Mouse (Mus musculus) neural tube, embryonic 12.5 days (tissue): ENCODE data around the gene Txlna. TPM values are rescaled to one million over a fixed set of nuclear protein-coding genes. Genes with fewer than 3 reads are reported as not detected.

Source experiments
- ATAC-seq: fragments of 200-750 bp; cut with Nextera tagmentation; 2 replicates; pipeline ENCODE4 v1.8.0; 2017; ENCODE audit warnings: low read depth, mild to moderate bottlenecking, moderate TSS enrichment, moderate library complexity; ENCODE audit not compliant: low FRiP score
- H3K27ac ChIP-seq: fragments of 300-500 bp; sonication (generic); 2 replicates; pipeline ENCODE4 v1.5.1; 2016
- H3K27me3 ChIP-seq: fragments of 300-500 bp; sonication (generic); replicated peaks from 2 replicates; pipeline ENCODE4 v1.6.1; 2016; ENCODE audit warnings: mild to moderate bottlenecking
- H3K36me3 ChIP-seq: fragments of 300-500 bp; sonication (generic); 2 replicates; pipeline ENCODE4 v1.6.1; 2016; ENCODE audit warnings: mild to moderate bottlenecking
- H3K4me1 ChIP-seq: fragments of 300-500 bp; sonication (generic); 2 replicates; pipeline ENCODE4 v1.6.1; 2016
- H3K4me2 ChIP-seq: fragments of 300-500 bp; sonication (generic); replicated peaks from 2 replicates; pipeline ENCODE4 v1.6.1; 2016; ENCODE audit warnings: mild to moderate bottlenecking
- H3K4me3 ChIP-seq: fragments of 300-500 bp; sonication (generic); 2 replicates; pipeline ENCODE4 v1.5.1; 2016
- H3K9ac ChIP-seq: fragments of 300-500 bp; sonication (generic); 2 replicates; pipeline ENCODE4 v1.6.1; 2016; ENCODE audit warnings: mild to moderate bottlenecking
- H3K9me3 ChIP-seq: fragments of 300-500 bp; sonication (generic); 2 replicates; pipeline ENCODE4 v1.6.1; 2016; ENCODE audit warnings: mild to moderate bottlenecking
- WGBS: fragments of 180-500 bp; shearing (Covaris S2); methylation state at CpG from one replicate; pipeline ENCODE4 v1.1.7; 2016; 5-methylcytosine and 5-hydroxymethylcytosine counted together
- polyA plus RNA-seq: library from polyadenylated mRNA; unstranded; fragments of >200 nt; fragmentation: Nextera tagmentation; extraction: Ambion mirVana; gene quantifications from 2 replicates; pipeline ENCODE4 v1.2.1, GENCODE M21; 2016

Txlna gene
- 77.6 and 83.5 TPM in 2 replicates for polyA plus RNA-seq

DNA sequence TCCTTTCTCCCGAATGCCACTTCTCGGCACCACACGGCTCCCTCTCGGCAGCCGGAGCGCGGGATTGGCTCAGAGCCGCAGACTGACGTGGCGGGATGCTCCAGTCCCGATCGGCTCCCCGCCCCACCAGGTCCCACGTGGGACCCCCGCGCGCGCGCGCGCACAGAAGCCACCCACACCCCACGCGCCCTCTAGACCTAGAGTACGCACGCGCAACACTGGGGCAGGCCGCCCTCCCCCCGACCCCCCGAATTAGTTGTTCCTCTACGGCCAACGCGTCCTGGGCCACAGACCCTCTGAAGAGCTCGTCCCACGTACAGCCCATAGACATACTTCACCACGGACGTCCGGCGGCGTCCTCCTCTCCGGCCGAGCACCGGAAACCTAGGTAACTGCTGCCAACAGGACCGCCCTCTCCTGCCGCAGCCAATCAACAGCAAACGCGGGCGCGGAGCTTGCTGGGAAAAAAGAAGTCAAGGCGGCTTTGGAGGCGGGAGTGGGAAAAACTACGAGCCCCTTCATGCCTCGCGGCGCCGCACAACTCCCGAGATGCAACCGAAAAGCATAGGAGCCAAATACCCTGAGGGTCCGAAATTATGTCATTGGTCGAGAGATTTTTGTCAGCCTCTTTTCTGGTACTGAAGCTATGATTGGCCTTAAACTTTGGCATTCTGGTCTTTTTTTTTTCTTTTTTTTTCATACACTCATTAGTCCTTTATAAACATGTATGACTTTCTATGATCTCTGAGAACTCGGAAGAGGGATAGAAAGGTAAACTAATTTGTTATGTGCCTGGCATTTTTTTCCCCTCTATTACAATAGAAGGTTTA is at the start of gene Txlna:
Txlna (minus strand) TSS at position 428 of the 830 bp plus-strand sequence.
- H3K27ac ChIP-seq, result peak within 1 kb of the TSS; percentile 81
- H3K9ac ChIP-seq, result peak within 1 kb of the TSS; percentile 85
- peaks cover 23% of the 10 kb centered on the region for H3K4me1 ChIP-seq
- no peaks in the 10 kb centered on the region for H3K27me3 ChIP-seq
- no peaks in the 10 kb centered on the region for H3K9me3 ChIP-seq
- H3K4me2 ChIP-seq, result peak within 1 kb of the TSS; percentile 95
- H3K36me3 ChIP-seq, result peaks cover 44% of the 10 kb centered on the region
- H3K4me3 ChIP-seq, result peak within 1 kb of the TSS; percentile 66
- ATAC-seq, result peak; percentile 97
- WGBS, result under 1% methylated on average over 60 of the region's 60 CpGs

DNA sequence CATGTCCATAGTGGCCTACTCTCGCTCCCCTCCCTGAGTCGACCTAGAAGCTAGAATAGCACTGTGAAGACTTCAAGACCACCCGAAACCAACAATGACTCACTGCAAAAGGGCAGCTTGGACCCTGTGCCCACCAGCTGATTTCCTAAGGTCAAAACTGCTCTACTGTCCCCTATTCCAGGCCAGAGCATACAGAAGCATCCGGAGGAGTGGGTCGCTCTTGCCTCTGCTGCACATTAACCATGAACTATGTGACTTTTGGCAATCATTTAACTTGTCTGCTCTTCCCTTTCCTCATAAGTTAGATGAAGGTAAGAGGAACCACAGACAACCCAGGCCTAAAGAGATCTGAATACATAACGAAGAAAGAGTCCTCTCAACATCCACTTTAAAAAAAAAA is 43.7 kb upstream of the Txlna start:
- Histone ChIP-seq H3K4me3 (no peak overlapping the region), H3K36me3 (peaks cover 89% of the 10 kb centered on the region), H3K9me3 (no peaks in the 10 kb centered on the region), H3K9ac (no peak overlapping the region), H3K27me3 (no peaks in the 10 kb centered on the region), H3K4me1 (no peaks in the 10 kb centered on the region), H3K27ac (no peak overlapping the region), H3K4me2 (no peak overlapping the region)
- WGBS, result 90% methylated on average over 6 of the region's 6 CpGs
- ATAC-seq, result no peak

DNA sequence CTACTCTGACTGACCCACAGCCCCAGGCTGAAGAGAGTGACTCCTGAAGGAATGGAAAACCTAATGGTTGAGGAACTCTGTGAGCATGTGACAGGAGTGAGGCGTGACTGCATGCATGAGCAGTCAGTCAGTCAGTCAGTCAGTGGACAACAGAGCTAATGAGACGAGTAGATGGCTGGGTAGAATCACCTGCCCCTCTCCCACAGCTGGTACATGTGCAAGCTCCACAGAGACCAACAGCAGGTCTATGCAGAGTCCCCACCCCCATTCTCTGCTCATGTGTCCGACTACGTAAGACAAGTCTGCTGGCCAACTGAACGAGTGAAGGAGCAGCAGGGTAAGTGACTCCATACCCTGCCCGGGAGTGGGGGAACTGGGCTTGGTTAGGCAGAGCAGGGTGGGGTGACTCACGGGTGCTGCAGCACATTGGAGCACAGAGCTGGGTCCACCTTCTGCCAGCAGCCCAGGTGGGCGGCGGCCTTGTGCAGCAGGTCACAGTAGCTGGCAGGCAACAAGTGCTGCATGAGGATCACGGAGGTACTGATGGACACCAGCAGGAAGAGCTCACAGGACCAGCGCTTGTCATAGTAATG is 43.1 kb upstream of the Txlna start:
- Histone ChIP-seq H3K4me1 (no peaks in the 10 kb centered on the region), H3K9me3 (no peaks in the 10 kb centered on the region), H3K4me2 (no peak overlapping the region), H3K27ac (no peak overlapping the region), H3K27me3 (no peaks in the 10 kb centered on the region), H3K4me3 (no peak overlapping the region), H3K36me3 (peaks cover 89% of the 10 kb centered on the region), H3K9ac (no peak overlapping the region)
- ATAC-seq, result no peak
- WGBS, result 94% methylated on average over 11 of the region's 11 CpGs

DNA sequence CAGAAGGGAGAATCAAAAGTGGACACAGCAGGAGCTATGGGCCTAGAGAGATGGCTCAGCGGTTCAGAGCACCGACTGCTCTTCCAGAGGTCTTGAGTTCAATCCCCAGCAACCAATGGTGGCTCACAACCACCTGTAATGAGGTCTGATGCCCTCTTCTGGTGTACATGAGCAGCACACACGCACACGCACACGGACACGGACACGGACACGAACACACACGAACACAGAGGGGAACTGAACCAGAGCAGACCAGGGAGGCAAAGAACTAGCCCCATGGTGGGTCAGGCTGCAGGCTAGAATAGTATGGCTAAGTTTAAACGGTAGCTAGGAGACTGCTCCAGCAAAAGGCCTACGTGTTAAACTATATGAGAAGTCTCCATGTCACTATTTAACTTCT is 41.0 kb upstream of the Txlna start:
- no peak overlapping the region for H3K9ac ChIP-seq
- H3K4me2 ChIP-seq, result no peak overlapping the region
- no peak for ATAC-seq
- no peak overlapping the region for H3K27ac ChIP-seq
- no peaks in the 10 kb centered on the region for H3K9me3 ChIP-seq
- no peak overlapping the region for H3K4me3 ChIP-seq
- H3K36me3 ChIP-seq, result peaks cover 90% of the 10 kb centered on the region
- WGBS, result 95% methylated on average over 11 of the region's 11 CpGs
- no peaks in the 10 kb centered on the region for H3K4me1 ChIP-seq
- H3K27me3 ChIP-seq, result no peaks in the 10 kb centered on the region

GRCm38 (mm10) chr4:129672878-129673449 is 32.1 kb upstream of the Txlna start:
- WGBS, result 14% methylated on average over 10 of the region's 10 CpGs
- Histone ChIP-seq H3K4me3 (peak overlapping the region; percentile 99), H3K27ac (no peak overlapping the region), H3K9ac (peak overlapping the region; percentile 93), H3K4me2 (peak overlapping the region; percentile 88), H3K4me1 (peaks cover 8% of the 10 kb centered on the region), H3K27me3 (no peaks in the 10 kb centered on the region), H3K36me3 (peaks cover 25% of the 10 kb centered on the region), H3K9me3 (no peaks in the 10 kb centered on the region)
- no peak; the same call in 1 of the 2 replicates for ATAC-seq

DNA sequence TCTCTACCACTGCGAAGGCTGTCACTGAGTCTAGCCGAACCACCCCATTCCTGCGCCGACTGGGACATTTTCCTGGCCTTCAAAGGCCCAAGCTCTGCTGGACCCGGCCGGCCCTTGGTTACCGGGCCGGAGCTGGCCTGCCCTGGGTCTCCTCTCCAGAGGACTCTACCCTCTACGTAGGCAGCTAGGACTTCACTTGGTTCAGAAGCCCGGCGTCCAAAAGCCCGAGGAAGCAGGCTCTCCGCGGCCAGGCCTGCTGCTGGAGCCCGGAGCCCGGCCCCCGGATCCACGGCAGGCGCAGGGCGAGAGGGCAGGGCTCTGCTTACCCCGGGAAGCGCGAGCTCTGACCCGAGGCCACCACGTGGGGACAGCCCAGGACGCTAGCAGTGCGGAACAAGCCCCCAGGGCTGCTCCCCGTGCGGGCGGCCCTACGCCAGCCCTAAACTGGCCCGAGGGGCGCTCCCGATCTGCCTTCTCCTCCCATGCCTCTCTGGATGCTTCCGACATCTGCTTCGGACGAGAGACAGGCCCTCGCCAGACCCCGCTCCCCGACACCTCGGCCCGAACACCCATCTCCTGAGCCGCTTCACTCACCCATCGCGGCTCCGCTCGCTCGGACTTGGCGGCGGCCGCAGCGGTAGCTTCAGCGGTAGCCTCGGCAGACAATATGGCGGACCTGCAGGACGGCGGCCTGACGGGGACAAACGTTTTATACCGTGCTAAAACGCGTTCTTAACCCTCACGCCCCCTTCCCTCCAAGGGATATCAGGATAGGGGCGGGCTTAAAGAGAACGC is 31.4 kb upstream of the Txlna start, which contains the start of gene Kpna6:
Kpna6 (minus strand) TSS at position 685 of the 795 bp plus-strand sequence.
- WGBS, result under 1% methylated on average over 65 of the region's 65 CpGs
- Histone ChIP-seq H3K4me2 (peak within 1 kb of the TSS; percentile 88), H3K4me3 (peak within 1 kb of the TSS; percentile 99), H3K27ac (peak within 1 kb of the TSS; percentile 86), H3K27me3 (no peaks in the 10 kb centered on the region), H3K36me3 (peaks cover 20% of the 10 kb centered on the region), H3K9me3 (no peaks in the 10 kb centered on the region), H3K4me1 (peaks cover 8% of the 10 kb centered on the region), H3K9ac (peak within 1 kb of the TSS; percentile 93)
- peak; percentile 92 for ATAC-seq

DNA sequence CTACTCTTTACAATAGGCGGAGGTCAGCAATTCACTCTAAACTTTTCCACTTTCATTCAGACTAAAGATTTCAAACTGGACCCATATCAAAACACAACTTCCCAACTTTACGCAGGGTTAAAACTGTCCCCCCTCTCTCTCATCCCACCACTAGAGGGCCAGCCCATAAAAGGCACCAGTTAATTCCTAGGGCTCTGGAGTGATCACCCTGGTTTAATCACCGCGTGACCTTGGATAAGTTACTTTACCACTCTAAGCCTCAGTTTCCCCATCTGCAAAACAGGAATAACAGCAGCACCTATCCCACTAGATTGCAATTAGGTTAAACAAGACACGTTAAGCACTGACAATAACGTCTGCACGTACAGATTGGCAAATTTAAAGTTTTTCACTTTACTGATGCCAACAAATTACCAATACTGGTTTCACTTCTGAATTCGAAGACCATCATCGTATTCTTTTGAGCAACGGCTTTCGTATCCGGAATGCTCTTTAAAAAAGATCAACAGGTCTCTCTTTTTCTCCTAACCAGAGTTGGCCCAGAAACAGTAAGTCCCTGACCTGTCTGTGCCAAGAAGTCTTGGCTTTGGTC is 30.7 kb upstream of the Txlna start:
- Histone ChIP-seq H3K4me2 (peak overlapping the region; percentile 88), H3K36me3 (peaks cover 13% of the 10 kb centered on the region), H3K27ac (no peak overlapping the region), H3K9me3 (no peaks in the 10 kb centered on the region), H3K4me1 (peaks cover 8% of the 10 kb centered on the region), H3K9ac (peak overlapping the region; percentile 93), H3K4me3 (peak overlapping the region; percentile 99), H3K27me3 (no peaks in the 10 kb centered on the region)
- WGBS, result 9% methylated on average over 12 of the region's 12 CpGs
- ATAC-seq, result no peak; the same call in 1 of the 2 replicates

DNA sequence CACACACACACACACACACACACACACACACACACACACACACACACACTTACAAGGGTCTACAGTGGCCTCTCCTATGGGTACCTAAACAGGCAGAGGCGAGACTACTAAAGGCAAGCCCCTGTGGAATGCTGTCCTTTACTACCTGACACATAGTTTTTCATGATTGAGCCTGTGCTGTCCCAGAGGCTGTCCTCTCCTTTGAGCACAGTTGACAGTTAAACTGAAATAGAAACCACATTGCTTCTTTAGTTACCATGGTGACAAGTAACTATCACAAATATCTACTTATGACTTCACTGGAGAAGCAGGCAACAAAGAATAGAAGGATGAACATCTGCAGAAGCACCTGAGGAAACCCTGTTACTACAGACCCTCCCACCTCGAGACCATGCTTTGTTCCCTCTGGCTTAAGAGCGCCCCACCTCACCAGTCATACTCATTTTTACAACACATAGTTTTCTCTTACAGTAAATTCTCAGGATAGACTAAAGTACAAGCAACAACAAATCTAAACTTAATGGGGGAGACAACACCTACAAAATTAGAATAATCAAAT is 21.5 kb upstream of the Txlna start:
- Histone ChIP-seq H3K9ac (no peak overlapping the region), H3K4me1 (no peaks in the 10 kb centered on the region), H3K27ac (no peak overlapping the region), H3K9me3 (no peaks in the 10 kb centered on the region), H3K27me3 (no peaks in the 10 kb centered on the region), H3K4me3 (no peak overlapping the region), H3K4me2 (no peak overlapping the region), H3K36me3 (peaks cover 34% of the 10 kb centered on the region)
- ATAC-seq, result no peak
- 88% methylated on average over 3 of the region's 3 CpGs for WGBS

GRCm38 (mm10) chr4:129661584-129661983 is 20.7 kb upstream of the Txlna start:
- no peak overlapping the region for H3K4me2 ChIP-seq
- H3K27ac ChIP-seq, result no peak overlapping the region
- WGBS, result 94% methylated on average over 3 of the region's 3 CpGs
- no peaks in the 10 kb centered on the region for H3K9me3 ChIP-seq
- no peaks in the 10 kb centered on the region for H3K4me1 ChIP-seq
- no peak overlapping the region for H3K4me3 ChIP-seq
- H3K27me3 ChIP-seq, result no peaks in the 10 kb centered on the region
- ATAC-seq, result no peak
- H3K36me3 ChIP-seq, result peaks cover 40% of the 10 kb centered on the region
- no peak overlapping the region for H3K9ac ChIP-seq

DNA sequence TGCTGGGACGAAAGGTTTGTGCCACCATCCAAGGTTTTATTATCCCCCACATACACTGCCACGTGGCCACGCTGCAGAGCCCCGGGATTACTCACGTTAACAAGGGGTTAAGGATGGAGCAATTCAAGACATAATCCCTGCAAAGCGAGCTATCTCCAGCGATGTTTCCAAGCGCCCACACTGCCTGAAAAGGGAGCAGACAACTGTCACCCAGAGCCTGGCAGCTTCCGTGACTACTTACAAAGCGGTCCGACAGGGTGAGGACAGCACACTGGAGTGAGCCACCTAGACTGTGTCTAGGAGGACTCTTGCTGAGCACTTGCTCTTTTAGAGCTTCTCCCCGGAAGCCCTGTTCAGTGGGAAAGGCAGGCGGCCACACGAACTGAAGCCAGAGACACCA is 13.9 kb upstream of the Txlna start:
- Histone ChIP-seq H3K36me3 (peaks cover 86% of the 10 kb centered on the region), H3K27ac (no peak overlapping the region), H3K9me3 (no peaks in the 10 kb centered on the region), H3K4me2 (no peak overlapping the region), H3K4me3 (no peak overlapping the region), H3K9ac (no peak overlapping the region), H3K4me1 (no peaks in the 10 kb centered on the region), H3K27me3 (no peaks in the 10 kb centered on the region)
- ATAC-seq, result no peak
- WGBS, result 95% methylated on average over 14 of the region's 14 CpGs

DNA sequence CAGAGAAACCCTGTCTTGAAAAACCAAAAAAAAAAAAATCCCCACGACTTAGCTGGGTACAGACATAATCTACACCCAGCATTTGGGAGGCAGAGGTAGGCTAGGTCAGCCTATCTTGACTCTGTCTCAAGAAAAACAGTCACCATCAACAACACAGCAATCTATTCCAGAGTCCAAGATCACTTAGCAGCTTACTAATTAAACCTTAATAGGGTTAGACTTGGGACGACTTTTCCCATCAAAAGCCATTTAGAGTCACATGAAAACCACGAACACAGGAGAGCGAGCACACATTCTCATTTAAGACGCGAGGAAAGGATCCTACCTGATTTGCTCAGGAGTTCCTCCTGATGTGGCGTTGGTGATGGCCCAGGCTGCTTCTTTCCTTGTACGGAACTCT is 9.5 kb upstream of the Txlna start:
- H3K9ac ChIP-seq, result no peak overlapping the region
- H3K9me3 ChIP-seq, result no peaks in the 10 kb centered on the region
- H3K27me3 ChIP-seq, result no peaks in the 10 kb centered on the region
- ATAC-seq, result no peak
- H3K4me1 ChIP-seq, result no peaks in the 10 kb centered on the region
- WGBS, result 96% methylated on average over 8 of the region's 8 CpGs
- H3K4me3 ChIP-seq, result no peak overlapping the region
- peaks cover 92% of the 10 kb centered on the region for H3K36me3 ChIP-seq
- H3K27ac ChIP-seq, result no peak overlapping the region
- no peak overlapping the region for H3K4me2 ChIP-seq
